Mouse (Mus musculus) kidney, adult 9 months (tissue): ENCODE results near the gene Has3.

Source experiments
- DNase-seq: peaks from one replicate; pipeline ENCODE4 v3.0.0; 2022

Gene Has3

DNA sequence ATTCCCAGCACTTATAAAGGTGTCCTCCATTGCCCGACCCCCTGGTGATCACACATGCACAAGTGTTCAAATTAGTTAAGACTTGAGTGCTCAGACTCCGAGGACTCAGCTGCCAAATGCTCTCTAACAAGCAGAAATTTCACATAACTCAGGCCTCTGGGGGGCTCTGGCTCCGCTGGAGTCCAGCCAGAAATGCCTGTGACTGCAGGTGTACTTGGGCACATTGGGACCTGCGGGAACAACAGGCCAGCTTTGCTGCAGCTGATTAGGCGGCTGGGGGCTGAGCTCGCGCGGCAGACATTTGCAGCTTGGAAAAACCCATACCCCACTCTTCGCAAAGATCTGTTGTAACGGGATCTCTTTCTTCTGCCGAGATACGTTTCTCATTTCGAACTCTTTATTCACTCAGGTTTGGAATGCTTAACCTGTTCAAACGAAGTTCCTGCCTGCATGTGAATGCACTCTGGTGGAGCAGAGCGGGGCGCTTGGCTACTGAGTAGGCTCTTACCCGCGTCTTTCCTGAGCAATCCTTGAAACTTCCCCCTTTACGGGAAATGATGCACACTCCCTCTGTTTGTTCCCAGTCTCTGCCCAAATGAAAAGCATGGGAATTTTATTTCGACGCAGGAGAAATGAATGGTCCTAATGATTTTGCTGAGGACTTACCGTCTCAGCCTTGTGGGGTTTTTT, 62.5 kb downstream of the Has3 start:
- peak; percentile 72 for DNase-seq

DNA sequence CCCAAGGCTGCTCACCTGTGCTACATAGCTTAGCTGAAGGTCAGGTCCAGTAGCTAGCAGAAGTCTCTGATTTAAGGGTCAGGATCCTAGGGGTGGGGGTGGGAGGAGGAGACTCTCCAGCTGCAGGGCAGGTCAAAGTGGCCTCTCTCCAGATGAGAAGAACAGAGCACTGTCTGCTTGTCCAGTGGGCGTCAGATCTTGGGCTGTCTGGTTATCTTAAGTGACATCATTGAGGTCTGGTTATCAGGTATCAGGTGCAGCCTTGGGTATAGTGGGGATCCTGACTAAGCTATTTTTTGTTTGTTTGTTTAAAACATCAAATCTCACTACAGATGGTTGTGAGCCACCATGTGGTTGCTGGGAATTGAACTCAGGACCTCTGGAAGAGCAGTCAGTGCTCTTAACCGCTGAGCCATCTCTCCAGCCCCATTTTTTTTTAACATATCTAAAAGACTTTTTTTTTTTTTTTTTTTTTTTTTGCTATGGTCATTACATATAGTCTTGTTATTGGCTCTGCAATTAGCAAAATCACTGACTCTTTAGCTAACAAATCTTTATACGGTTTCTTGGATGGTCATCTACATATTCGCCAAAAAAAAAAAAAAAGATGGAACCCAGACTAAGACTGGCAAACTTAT, 63.6 kb downstream of the Has3 start:
- DNase-seq: no peak
